Mouse (Mus musculus): ENCODE data around the gene Vav3. TPM values are rescaled to one million over a fixed set of nuclear protein-coding genes. Genes with fewer than 3 reads are reported as not detected.

The Vav3 gene
- polyA plus RNA-seq, 1 experiment from 2014 or later = 6.4 TPM

DNA sequence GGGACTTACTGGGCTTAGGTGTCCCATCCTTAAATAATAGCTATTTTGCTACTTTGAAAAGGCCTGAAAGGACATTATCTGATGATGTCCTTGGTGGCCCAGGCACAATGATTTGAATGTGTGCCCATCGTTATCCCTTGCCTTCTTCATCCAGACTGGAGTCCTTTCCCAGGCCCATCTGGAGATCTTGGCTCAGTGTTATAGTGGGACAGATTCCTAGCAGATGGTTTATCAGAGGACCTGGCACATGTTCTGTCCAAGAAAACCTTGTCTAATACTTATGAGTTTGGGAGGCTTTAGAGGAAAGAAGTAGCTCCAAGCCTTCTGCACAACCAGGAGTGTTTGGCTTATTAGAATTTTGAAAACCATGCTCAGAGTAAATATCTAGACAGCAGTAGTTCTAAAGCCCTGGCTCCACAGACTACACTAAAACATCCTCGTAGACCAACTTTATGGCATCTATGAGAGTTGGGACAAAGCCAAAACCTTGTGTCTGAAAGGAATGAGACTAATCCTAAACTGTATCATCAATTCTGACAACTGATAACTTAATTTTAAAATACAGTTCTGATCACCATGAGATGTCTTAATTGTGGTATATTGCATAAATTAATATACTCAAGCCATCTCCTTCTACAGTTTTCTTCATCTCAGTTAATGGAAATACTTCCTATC is 367.5 kb downstream of the Vav3 start:
- Histone ChIP-seq H3K36me3 (no peaks in the 10 kb centered on the region), H3K4me2 (no peak overlapping the region), H3K4me1 (replicated peaks) (no peaks in the 10 kb centered on the region), H3K4me3 (replicated peaks) (no peak overlapping the region), H3K9me3 (no peaks in the 10 kb centered on the region), H3K9ac (replicated peaks) (no peak overlapping the region), H3K27me3 (no peaks in the 10 kb centered on the region), H3K27ac (no peak overlapping the region)
- ATAC-seq (ENCODE audit: insufficient number of reproducible peaks, insufficient read depth, low FRiP score, low TSS enrichment, low read depth) = no peak
- WGBS = 83% methylated on average over 2 of the region's 2 CpGs

DNA sequence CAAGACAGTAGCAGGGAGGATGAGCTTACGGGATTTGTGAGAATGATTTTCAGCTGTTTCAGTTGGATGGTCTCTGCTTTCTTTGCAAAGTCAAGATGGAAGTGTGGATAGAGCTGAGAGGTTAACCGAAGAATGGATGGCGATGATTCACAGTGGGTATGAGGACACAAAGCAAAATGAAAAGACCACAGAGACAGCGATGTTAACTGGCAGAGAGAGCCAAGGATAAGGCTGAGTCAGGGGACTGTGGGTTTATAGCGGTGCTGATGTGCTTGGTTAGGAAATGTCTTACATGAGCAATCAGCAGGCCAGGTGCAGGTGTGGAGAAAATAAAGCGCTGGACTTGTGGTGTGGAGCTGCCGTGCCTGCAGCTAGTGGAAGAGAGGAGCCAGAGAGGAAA is 371.3 kb downstream of the Vav3 start:
- no peak overlapping the region for H3K27ac ChIP-seq
- H3K4me1 ChIP-seq (replicated peaks) = no peaks in the 10 kb centered on the region
- ATAC-seq (ENCODE audit: insufficient number of reproducible peaks, insufficient read depth, low FRiP score, low TSS enrichment, low read depth) = no peak
- WGBS = 88% methylated on average over 7 of the region's 7 CpGs
- H3K9ac ChIP-seq (replicated peaks) = no peak overlapping the region
- H3K27me3 ChIP-seq = no peaks in the 10 kb centered on the region
- H3K4me2 ChIP-seq = no peak overlapping the region
- H3K9me3 ChIP-seq = no peaks in the 10 kb centered on the region
- no peak overlapping the region for H3K4me3 ChIP-seq (replicated peaks)
- H3K36me3 ChIP-seq = no peaks in the 10 kb centered on the region

DNA sequence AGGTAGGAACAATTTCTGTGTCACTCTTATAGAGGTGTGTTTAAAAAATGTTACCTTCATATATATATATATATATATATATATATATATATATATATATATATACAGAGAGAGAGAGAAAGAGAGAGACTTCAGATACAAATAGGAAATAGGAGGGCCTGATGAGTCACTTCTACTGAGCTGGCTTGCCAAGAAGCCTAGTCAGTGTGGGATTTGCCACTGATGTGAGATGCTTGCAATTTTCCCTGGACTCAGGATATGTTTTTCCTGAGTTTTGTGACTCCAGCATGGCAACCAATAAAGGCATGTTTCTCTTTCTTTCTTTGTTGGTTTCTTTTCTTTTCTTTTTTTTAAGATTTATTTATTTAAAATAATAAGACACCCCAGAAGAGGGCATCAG is 374.0 kb downstream of the Vav3 start:
- Histone ChIP-seq H3K4me2 (no peak overlapping the region), H3K9ac (replicated peaks) (no peak overlapping the region), H3K9me3 (no peaks in the 10 kb centered on the region), H3K27ac (no peak overlapping the region), H3K4me1 (replicated peaks) (no peaks in the 10 kb centered on the region), H3K27me3 (no peaks in the 10 kb centered on the region), H3K4me3 (replicated peaks) (no peak overlapping the region), H3K36me3 (no peaks in the 10 kb centered on the region)
- ATAC-seq (ENCODE audit: insufficient number of reproducible peaks, insufficient read depth, low FRiP score, low TSS enrichment, low read depth) = no peak

DNA sequence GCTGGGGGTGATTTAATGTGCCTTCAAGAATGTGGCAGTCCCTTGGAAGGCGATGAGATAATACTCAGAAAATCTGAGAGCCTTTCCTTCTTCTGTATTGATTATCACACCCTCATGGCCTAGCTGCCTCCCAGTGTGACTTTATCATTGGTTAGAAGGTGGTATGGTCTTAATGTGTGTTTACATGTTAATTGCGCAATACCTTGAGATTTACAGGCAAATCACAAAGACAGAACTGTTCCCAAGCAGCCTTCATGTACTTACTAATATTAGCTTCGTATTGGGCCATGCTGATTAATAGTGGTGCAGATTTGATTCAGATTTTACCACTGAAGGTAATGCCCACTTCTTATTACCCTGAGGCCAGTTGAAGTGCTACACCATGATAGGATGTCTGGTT is 381.3 kb downstream of the Vav3 start:
- H3K4me3 ChIP-seq (replicated peaks) = no peak overlapping the region
- H3K9me3 ChIP-seq = no peaks in the 10 kb centered on the region
- H3K27ac ChIP-seq = no peak overlapping the region
- H3K9ac ChIP-seq (replicated peaks) = no peak overlapping the region
- 89% methylated on average over 3 of the region's 3 CpGs for WGBS
- H3K36me3 ChIP-seq = no peaks in the 10 kb centered on the region
- no peaks in the 10 kb centered on the region for H3K4me1 ChIP-seq (replicated peaks)
- H3K4me2 ChIP-seq = no peak overlapping the region
- H3K27me3 ChIP-seq = no peaks in the 10 kb centered on the region
- ATAC-seq (ENCODE audit: insufficient number of reproducible peaks, insufficient read depth, low FRiP score, low TSS enrichment, low read depth) = no peak

DNA sequence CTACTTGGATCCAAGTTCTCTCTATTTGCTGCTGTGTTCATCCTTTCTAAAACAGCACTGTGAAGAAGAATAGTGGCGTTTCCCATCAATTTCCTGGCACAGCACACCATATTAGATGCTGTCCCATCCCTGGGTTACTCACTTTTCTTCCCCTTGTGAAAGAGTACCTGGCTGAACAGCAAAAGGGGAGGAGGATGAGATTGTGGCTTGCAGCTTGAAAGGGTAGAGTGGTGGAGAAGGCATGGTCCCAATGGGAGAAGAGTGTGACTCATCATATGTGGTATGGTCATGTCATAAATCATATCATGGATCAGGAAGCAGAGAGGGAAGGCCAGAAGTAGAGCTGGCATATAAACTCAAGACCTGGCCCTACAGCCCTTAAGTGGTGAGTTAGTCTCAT is 386.3 kb downstream of the Vav3 start:
- Histone ChIP-seq H3K27me3 (no peaks in the 10 kb centered on the region), H3K36me3 (no peaks in the 10 kb centered on the region), H3K4me3 (replicated peaks) (no peak overlapping the region), H3K9me3 (no peaks in the 10 kb centered on the region), H3K4me2 (no peak overlapping the region), H3K4me1 (replicated peaks) (no peaks in the 10 kb centered on the region; the same call in 1 of the 2 replicates), H3K9ac (replicated peaks) (no peak overlapping the region), H3K27ac (no peak overlapping the region)
- ATAC-seq (ENCODE audit: insufficient number of reproducible peaks, insufficient read depth, low FRiP score, low TSS enrichment, low read depth) = no peak
- 83% methylated on average over 1 of the region's 1 CpGs for WGBS

DNA sequence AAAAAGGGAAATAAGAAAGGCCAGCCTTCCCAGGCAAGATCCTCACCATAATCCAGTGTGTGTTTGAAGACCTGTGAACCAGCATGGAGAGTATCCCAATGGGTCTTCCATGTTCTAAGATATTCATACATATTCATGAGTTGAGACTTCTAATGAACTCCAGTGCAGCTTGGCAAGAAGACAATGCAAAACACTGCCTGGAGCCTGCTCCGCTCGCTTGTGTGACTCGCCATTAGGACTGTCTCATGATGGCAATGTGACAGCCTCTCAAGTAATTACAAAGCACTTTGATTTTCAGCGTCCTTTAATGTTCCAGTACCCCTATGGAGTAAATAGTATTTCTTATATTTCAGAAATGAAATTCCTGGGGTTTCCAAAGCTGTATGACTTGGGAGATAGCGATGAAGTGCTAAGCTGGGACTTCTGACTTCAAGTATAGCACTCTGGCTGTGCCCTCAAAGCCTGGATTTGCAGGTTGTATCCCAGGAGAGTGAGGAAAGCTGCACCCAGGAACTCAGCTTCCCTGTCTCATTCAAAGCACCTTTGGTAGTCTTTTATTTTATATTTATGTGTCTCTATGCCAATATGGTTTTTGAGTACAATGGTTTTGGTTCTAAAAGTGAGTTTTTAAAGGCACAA is 391.3 kb downstream of the Vav3 start:
- Histone ChIP-seq H3K9me3 (no peaks in the 10 kb centered on the region), H3K36me3 (no peaks in the 10 kb centered on the region), H3K27ac (no peak overlapping the region), H3K4me3 (replicated peaks) (no peak overlapping the region), H3K27me3 (no peaks in the 10 kb centered on the region), H3K4me2 (no peak overlapping the region), H3K9ac (replicated peaks) (no peak overlapping the region), H3K4me1 (replicated peaks) (peaks cover 7% of the 10 kb centered on the region)
- no peak for ATAC-seq (ENCODE audit: insufficient number of reproducible peaks, insufficient read depth, low FRiP score, low TSS enrichment, low read depth)
- 71% methylated on average over 5 of the region's 5 CpGs for WGBS

DNA sequence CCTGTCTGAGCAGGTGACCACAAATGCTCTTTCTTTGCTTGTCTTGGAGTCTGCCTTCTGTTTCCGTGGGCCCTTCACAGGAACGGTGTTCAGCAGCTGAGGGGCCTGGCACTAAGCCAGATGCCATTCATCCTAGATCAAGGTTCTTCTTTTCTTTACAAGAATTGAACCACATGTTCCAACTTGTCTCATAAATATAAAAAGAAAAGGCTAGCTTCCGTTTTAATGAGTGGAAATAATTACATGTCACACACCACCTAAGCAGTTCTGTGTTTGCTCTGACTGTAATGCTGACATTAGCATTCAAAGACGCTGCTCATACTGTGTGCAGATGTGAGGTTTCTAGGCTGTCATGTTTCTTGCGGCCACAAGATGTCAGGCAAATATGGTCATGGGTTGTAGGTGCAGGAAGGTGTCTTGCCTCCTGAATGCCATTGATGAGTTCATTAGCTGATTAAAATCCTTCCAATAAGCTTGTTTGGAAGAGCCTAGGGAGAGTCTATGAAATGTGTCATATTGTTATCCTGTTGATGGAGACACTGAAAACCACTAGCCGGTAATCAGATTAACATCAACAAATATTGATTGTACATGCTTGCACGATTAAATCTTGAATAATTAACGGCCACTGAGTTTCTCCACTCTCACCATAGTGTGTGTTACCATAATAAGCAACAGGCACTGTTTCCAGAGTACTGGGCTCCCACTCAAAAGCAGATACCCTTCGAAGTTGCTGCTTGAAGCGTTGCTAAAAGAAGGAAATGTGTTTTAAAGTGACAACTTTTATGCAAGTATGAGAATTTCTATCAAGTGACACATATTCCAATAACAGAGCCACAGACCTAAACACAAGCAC is 392.1 kb downstream of the Vav3 start:
- Histone ChIP-seq H3K9ac (replicated peaks) (no peak overlapping the region), H3K9me3 (no peaks in the 10 kb centered on the region), H3K27me3 (no peaks in the 10 kb centered on the region), H3K4me3 (replicated peaks) (no peak overlapping the region), H3K27ac (no peak overlapping the region), H3K4me1 (replicated peaks) (peaks cover 7% of the 10 kb centered on the region), H3K4me2 (no peak overlapping the region), H3K36me3 (no peaks in the 10 kb centered on the region)
- WGBS = 43% methylated on average over 10 of the region's 10 CpGs
- ATAC-seq (ENCODE audit: insufficient number of reproducible peaks, insufficient read depth, low FRiP score, low TSS enrichment, low read depth) = peak; percentile 88

Other genes with a start within 250 kb of the Vav3 start
- gene Slc25a24, start 217.5 kb upstream of the Vav3 start, polyA plus RNA-seq (2016; fragmentation: Nextera tagmentation; extraction: Ambion mirVana) = 44.6 and 45.5 TPM in 2 replicates